Mouse (Mus musculus) liver, postnatal 0 days (tissue): Measurements from ENCODE around the gene Ptpn22.

Experiments used
- CTCF ChIP-seq: sonication (generic); IDR thresholded peaks from 2 replicates; pipeline ENCODE4 v1.5.1; 2016; ENCODE audit warnings: antibody characterized with exemption, low read depth
- EP300 ChIP-seq: IDR thresholded peaks from 2 replicates; pipeline ENCODE4 v1.6.1; 2016; ENCODE audit warnings: antibody characterized with exemption, low read depth, mild to moderate bottlenecking

DNA sequence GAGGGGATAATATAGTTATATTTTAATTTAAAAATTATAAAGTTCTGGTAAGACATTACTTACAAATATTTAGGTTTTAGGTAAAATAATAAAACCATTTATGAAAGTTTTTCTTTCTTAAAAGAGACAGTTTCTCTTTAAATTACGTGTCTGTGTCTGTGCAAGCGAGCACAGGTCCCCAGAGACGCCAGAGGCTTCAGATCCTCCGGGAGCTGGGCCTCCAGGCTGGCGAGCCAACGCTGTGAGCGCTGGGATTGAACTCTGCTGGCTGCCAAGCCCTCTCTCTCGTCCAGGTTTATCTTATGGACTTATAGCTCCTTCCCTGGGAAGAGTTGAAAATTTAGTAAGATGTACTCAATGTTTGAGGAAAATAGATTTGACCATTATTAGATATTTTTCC lies 5.8 kb upstream of the Ptpn22 start:
- TF ChIP-seq CTCF (no peak), EP300 (no peak)
